Mouse (Mus musculus) heart, adult 2 months (tissue): ENCODE measurements around the gene Muc4.

ENCODE experiments used
- CTCF ChIP-seq: fragments of 200-600 bp; IDR thresholded peaks from 2 replicates; pipeline ENCODE4 v1.8.1; 2022; ENCODE audit warnings: antibody characterized with exemption, mild to moderate bottlenecking, moderate library complexity
- POLR2A ChIP-seq: fragments of 200-500 bp; IDR thresholded peaks from 2 replicates; pipeline ENCODE4 v1.6.1; 2011; ENCODE audit warnings: mild to moderate bottlenecking, low read depth, low read length, control low read depth; ENCODE audit not compliant: insufficient read depth

GRCm38 (mm10) chr16:32795177-32795576 is 59.5 kb downstream of the Muc4 start:
- no peak for TF ChIP-seq POLR2A
- TF ChIP-seq CTCF: no peak
